Mouse (Mus musculus): ENCODE data around the gene Sh2d3c.

DNA sequence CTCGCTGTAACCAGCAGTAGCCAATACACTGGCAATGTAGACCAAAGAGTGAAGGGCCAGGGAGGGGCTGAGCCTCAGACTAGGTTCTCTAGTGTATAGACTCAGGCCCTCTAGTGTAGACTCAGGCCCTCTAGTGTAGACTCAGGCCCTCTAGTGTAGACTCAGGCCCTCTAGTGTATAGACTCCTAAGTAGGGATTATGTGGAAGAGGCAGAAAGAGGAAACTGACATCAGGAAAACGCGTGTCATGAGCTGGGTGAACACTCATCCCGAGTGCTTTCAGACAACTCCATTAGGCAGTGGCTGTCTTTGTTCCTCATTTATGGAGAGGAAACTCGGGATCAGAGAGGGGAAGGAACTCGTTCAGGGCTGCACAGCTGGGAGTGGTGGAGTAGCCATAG, 16.2 kb downstream of the Sh2d3c start:
- TF ChIP-seq GATA1 (IDR thresholded peaks at IDR 0.05; ENCODE audit: low read length): no peak
- TF ChIP-seq TAL1 (IDR thresholded peaks at IDR 0.05; ENCODE audit: low read length): no peak
